Mouse (Mus musculus): ENCODE results near the gene Cacna2d3. TPM values are rescaled to one million over a fixed set of nuclear protein-coding genes. Genes with fewer than 3 reads are reported as not detected.

The Cacna2d3 gene
- polyA plus RNA-seq, 1 experiment from 2014 or later, result 0.92 TPM

DNA sequence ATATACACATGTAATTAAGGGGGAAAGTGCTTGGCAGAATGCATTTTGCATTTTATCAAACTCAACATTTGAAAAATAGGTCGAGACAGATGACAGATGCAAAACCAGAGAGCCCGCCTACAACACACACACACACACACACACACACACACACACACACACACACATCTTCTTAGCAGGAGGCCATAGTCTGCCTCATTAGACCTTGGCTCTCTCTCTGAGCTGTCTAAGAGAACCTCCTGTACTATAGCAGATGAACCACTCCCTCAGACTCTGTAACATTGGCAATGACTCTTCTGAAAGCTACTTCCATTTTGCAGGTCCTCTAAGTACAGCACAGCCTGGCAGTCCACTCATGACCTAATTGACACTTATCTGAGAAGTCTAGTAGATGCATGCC, 330.2 kb downstream of the Cacna2d3 start:
- Histone ChIP-seq H3K9me3 (ENCODE audit: control insufficient read depth, low read length) (no peaks in the 10 kb centered on the region), H3K27me3 (replicated peaks; ENCODE audit: control insufficient read depth, insufficient read depth, low read length) (no peaks in the 10 kb centered on the region), H3K4me3 (ENCODE audit: low read length) (no peak overlapping the region), H3K4me1 (ENCODE audit: control insufficient read depth, insufficient read depth, low read length) (no peaks in the 10 kb centered on the region), H3K4me2 (ENCODE audit: low read depth, low read length) (no peak overlapping the region), H3K36me3 (ENCODE audit: control insufficient read depth, insufficient read depth, low read length) (no peaks in the 10 kb centered on the region), H3K27ac (ENCODE audit: low read length) (no peak overlapping the region), H3K9ac (ENCODE audit: low read depth, low read length) (no peak overlapping the region)
- WGBS, result 83% methylated on average over 2 of the region's 2 CpGs
- ATAC-seq, result no peak

DNA sequence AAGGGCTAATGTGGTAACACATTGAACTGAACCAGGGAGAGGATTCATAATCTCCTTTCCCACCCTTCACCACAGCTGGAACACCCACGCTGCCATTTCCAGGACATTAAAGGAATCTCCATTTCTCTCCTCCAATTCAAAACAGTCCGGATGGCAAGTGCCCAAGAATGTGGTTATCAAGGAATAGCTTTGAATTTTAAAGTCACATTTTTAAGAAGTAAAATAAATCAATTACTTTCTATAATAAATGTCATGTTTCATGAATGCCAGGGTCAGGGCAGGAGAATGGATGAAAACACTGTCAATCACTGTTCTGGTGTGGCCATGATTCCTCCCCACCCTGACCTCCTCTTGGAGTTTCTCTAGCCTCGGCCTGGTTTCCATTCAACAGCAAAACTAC, 333.9 kb downstream of the Cacna2d3 start:
- Histone ChIP-seq H3K9me3 (ENCODE audit: control insufficient read depth, low read length) (no peaks in the 10 kb centered on the region), H3K27me3 (replicated peaks; ENCODE audit: control insufficient read depth, insufficient read depth, low read length) (no peaks in the 10 kb centered on the region), H3K4me1 (ENCODE audit: control insufficient read depth, insufficient read depth, low read length) (no peaks in the 10 kb centered on the region), H3K4me2 (ENCODE audit: low read depth, low read length) (no peak overlapping the region), H3K27ac (ENCODE audit: low read length) (no peak overlapping the region), H3K36me3 (ENCODE audit: control insufficient read depth, insufficient read depth, low read length) (no peaks in the 10 kb centered on the region), H3K4me3 (ENCODE audit: low read length) (no peak overlapping the region), H3K9ac (ENCODE audit: low read depth, low read length) (no peak overlapping the region)
- 71% methylated on average over 3 of the region's 3 CpGs for WGBS
- no peak for ATAC-seq

DNA sequence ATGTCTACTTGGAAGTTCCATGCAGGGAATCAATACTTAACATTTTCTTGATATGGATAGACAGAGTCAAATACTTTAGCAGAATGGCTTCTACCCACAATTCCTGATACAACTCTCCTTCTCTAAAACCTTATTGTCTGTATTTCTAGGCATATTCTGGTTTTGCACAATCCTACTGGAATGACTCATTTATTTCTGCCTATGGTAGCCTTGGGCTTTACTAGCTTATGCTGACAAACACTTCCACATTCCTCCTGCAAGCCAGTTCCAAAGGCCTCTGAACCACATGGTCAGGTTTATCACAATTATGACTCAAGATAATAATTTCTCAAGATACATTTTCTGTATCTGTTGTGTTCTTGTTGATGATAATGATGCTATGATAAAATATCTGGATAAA, 336.2 kb downstream of the Cacna2d3 start:
- Histone ChIP-seq H3K4me3 (ENCODE audit: low read length) (no peak overlapping the region), H3K27ac (ENCODE audit: low read length) (no peak overlapping the region), H3K36me3 (ENCODE audit: control insufficient read depth, insufficient read depth, low read length) (no peaks in the 10 kb centered on the region), H3K4me1 (ENCODE audit: control insufficient read depth, insufficient read depth, low read length) (no peaks in the 10 kb centered on the region), H3K27me3 (replicated peaks; ENCODE audit: control insufficient read depth, insufficient read depth, low read length) (no peaks in the 10 kb centered on the region), H3K9ac (ENCODE audit: low read depth, low read length) (no peak overlapping the region), H3K4me2 (ENCODE audit: low read depth, low read length) (no peak overlapping the region), H3K9me3 (ENCODE audit: control insufficient read depth, low read length) (no peaks in the 10 kb centered on the region)
- no peak for ATAC-seq

DNA sequence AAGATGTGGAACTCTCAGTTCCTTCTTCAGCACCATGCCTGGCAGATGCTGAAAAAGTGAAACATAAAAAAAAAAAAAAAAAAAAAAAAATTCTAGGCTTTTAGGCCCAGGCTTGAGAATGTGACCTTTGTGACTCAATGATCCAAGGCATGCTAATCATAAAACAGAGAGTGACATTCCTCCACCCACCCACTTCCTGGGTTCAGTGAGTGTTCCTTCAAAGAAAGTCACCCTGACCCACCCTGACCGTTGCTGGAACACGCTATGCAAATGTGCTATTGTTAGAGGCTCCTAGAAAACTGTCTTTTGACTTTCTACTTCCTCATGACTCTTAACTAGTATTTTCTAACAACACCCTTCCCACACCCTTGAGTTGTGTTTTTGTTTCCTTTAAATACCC, 338.9 kb downstream of the Cacna2d3 start:
- ATAC-seq, result no peak
- Histone ChIP-seq H3K27ac (ENCODE audit: low read length) (no peak overlapping the region), H3K9ac (ENCODE audit: low read depth, low read length) (no peak overlapping the region), H3K9me3 (ENCODE audit: control insufficient read depth, low read length) (no peaks in the 10 kb centered on the region), H3K4me1 (ENCODE audit: control insufficient read depth, insufficient read depth, low read length) (no peaks in the 10 kb centered on the region), H3K4me2 (ENCODE audit: low read depth, low read length) (no peak overlapping the region), H3K27me3 (replicated peaks; ENCODE audit: control insufficient read depth, insufficient read depth, low read length) (no peaks in the 10 kb centered on the region), H3K4me3 (ENCODE audit: low read length) (no peak overlapping the region), H3K36me3 (ENCODE audit: control insufficient read depth, insufficient read depth, low read length) (no peaks in the 10 kb centered on the region)
- 80% methylated on average over 2 of the region's 2 CpGs for WGBS

DNA sequence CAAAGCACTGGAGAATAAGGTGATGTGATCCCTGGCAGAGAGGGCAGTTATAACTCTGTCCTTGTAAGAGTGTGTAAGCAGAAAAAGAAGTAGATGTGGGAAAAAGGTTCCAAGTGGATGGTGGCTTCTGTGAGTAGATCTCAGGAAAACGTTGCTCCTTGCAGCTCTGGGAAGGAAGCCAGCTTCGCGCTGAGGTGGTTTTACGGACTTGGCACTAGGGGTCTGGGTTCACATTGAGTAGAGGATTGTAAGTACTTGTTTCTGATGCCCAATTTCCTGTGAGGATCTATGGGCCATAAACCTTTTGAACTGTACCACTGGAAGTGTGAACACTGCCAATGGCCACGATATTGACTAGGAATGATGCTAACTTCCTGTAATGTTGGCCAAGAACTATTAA, 354.8 kb downstream of the Cacna2d3 start:
- no peak for ATAC-seq
- WGBS, result 73% methylated on average over 5 of the region's 5 CpGs

DNA sequence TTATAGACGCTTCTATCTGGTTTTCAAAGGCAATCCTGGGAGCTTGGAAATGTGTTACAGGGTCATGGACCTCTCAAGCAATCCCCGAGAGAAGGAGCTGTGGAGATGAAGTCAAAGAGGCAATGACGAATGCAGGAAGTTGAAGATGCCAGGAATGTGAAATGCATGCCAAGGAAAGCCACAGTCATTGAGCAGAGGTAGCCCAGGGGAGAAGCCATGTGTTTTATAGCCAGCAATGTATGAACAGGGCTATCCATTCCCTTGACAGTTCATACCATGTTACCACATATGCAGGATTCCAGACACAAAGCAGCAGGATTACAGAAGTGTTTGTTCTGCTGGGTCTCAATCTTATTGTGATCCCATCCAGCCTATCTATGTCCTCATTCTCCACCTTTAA, 359.2 kb downstream of the Cacna2d3 start:
- no peak overlapping the region for H3K27ac ChIP-seq (ENCODE audit: low read length)
- H3K27me3 ChIP-seq (replicated peaks; ENCODE audit: control insufficient read depth, insufficient read depth, low read length), result no peaks in the 10 kb centered on the region
- no peak for ATAC-seq
- no peak overlapping the region for H3K4me3 ChIP-seq (ENCODE audit: low read length)
- WGBS, result 40% methylated on average over 3 of the region's 3 CpGs
- H3K36me3 ChIP-seq (ENCODE audit: control insufficient read depth, insufficient read depth, low read length), result no peaks in the 10 kb centered on the region
- no peak overlapping the region for H3K4me2 ChIP-seq (ENCODE audit: low read depth, low read length)
- H3K9me3 ChIP-seq (ENCODE audit: control insufficient read depth, low read length), result no peaks in the 10 kb centered on the region
- H3K4me1 ChIP-seq (ENCODE audit: control insufficient read depth, insufficient read depth, low read length), result no peaks in the 10 kb centered on the region
- no peak overlapping the region for H3K9ac ChIP-seq (ENCODE audit: low read depth, low read length)

More for the DNA sequence above, 354.8 kb downstream of the Cacna2d3 start:
- Histone ChIP-seq H3K36me3 (ENCODE audit: control insufficient read depth, insufficient read depth, low read length) (no peaks in the 10 kb centered on the region), H3K4me3 (ENCODE audit: low read length) (no peak overlapping the region), H3K27ac (ENCODE audit: low read length) (no peak overlapping the region), H3K4me2 (ENCODE audit: low read depth, low read length) (no peak overlapping the region), H3K27me3 (replicated peaks; ENCODE audit: control insufficient read depth, insufficient read depth, low read length) (no peaks in the 10 kb centered on the region), H3K9ac (ENCODE audit: low read depth, low read length) (no peak overlapping the region), H3K9me3 (ENCODE audit: control insufficient read depth, low read length) (no peaks in the 10 kb centered on the region), H3K4me1 (ENCODE audit: control insufficient read depth, insufficient read depth, low read length) (no peaks in the 10 kb centered on the region)

DNA sequence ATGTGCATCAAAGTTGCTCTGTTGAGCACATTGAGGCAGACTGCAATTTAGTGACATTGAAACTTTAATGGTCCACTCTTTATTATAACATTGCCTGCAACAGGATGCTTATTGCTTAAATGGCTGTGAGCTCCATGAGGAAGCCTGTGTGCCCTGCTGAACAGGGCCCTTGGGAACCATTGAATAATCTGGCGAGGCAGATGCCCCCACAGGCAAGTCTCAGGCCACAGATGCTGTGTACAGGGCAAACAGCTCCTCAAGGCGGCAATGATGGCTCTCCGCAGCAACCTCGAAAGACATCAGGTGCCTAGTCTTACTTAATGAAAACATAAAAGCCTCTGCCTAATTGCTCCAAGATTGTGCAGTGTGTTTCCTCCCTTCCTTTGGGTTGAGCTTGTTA, 371.0 kb downstream of the Cacna2d3 start:
- ATAC-seq, result no peak
- no peaks in the 10 kb centered on the region for H3K27me3 ChIP-seq (replicated peaks; ENCODE audit: control insufficient read depth, insufficient read depth, low read length)
- no peaks in the 10 kb centered on the region for H3K9me3 ChIP-seq (ENCODE audit: control insufficient read depth, low read length)
- no peak overlapping the region for H3K4me3 ChIP-seq (ENCODE audit: low read length)
- no peaks in the 10 kb centered on the region for H3K36me3 ChIP-seq (ENCODE audit: control insufficient read depth, insufficient read depth, low read length)
- H3K4me1 ChIP-seq (ENCODE audit: control insufficient read depth, insufficient read depth, low read length), result no peaks in the 10 kb centered on the region
- no peak overlapping the region for H3K27ac ChIP-seq (ENCODE audit: low read length)
- 78% methylated on average over 4 of the region's 4 CpGs for WGBS
- no peak overlapping the region for H3K9ac ChIP-seq (ENCODE audit: low read depth, low read length)
- no peak overlapping the region for H3K4me2 ChIP-seq (ENCODE audit: low read depth, low read length)

DNA sequence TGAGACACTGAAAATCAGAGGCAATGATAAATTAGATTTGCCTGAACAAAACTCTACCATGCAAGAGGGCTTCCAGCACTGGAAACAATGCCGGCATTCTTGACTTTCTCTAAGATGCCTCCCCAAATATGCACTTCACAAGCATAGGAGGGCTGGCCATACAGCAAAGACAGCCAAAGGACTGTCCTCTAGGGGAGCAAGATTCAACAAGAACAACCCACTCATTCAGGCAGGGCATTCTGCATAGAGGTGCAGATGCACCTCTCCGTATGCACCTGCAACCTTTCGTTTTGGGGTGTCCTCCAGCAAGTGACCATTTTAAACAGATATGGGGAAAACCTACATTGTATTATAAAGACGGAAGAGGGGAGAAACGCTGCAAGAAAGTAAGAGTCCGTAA, 380.1 kb downstream of the Cacna2d3 start:
- no peak overlapping the region for H3K4me2 ChIP-seq (ENCODE audit: low read depth, low read length)
- no peak overlapping the region for H3K9ac ChIP-seq (ENCODE audit: low read depth, low read length)
- no peaks in the 10 kb centered on the region for H3K36me3 ChIP-seq (ENCODE audit: control insufficient read depth, insufficient read depth, low read length)
- H3K4me3 ChIP-seq (ENCODE audit: low read length), result no peak overlapping the region
- H3K27ac ChIP-seq (ENCODE audit: low read length), result no peak overlapping the region
- ATAC-seq, result no peak
- 79% methylated on average over 6 of the region's 6 CpGs for whole genome bisulfite sequencing
- no peaks in the 10 kb centered on the region for H3K4me1 ChIP-seq (ENCODE audit: control insufficient read depth, insufficient read depth, low read length)
- no peaks in the 10 kb centered on the region for H3K27me3 ChIP-seq (replicated peaks; ENCODE audit: control insufficient read depth, insufficient read depth, low read length)
- H3K9me3 ChIP-seq (ENCODE audit: control insufficient read depth, low read length), result no peaks in the 10 kb centered on the region

DNA sequence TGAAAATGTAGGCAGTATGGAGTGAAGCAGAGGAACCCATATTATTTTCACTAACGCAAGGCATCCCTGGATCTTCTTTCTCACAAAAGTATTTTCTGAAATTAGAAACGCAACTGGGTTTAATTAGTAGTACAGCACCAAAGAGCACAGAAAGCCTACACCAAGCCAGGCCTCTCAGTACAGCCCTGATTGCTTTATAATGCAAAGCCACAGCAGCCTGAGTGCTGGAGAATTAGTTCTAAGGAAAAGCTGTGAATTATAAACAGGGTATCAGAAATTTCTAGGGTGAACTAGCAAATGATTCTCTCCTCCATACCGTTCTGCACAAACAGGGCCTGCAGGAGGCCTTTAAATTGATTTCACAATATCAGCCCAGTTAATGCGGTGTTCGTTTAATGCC, 380.9 kb downstream of the Cacna2d3 start:
- H3K9ac ChIP-seq (ENCODE audit: low read depth, low read length), result no peak overlapping the region
- no peaks in the 10 kb centered on the region for H3K36me3 ChIP-seq (ENCODE audit: control insufficient read depth, insufficient read depth, low read length)
- no peak for ATAC-seq
- H3K27me3 ChIP-seq (replicated peaks; ENCODE audit: control insufficient read depth, insufficient read depth, low read length), result no peaks in the 10 kb centered on the region
- no peak overlapping the region for H3K4me2 ChIP-seq (ENCODE audit: low read depth, low read length)
- WGBS, result 73% methylated on average over 5 of the region's 5 CpGs
- H3K4me1 ChIP-seq (ENCODE audit: control insufficient read depth, insufficient read depth, low read length), result no peaks in the 10 kb centered on the region
- no peak overlapping the region for H3K4me3 ChIP-seq (ENCODE audit: low read length)
- H3K9me3 ChIP-seq (ENCODE audit: control insufficient read depth, low read length), result no peaks in the 10 kb centered on the region
- no peak overlapping the region for H3K27ac ChIP-seq (ENCODE audit: low read length)

DNA sequence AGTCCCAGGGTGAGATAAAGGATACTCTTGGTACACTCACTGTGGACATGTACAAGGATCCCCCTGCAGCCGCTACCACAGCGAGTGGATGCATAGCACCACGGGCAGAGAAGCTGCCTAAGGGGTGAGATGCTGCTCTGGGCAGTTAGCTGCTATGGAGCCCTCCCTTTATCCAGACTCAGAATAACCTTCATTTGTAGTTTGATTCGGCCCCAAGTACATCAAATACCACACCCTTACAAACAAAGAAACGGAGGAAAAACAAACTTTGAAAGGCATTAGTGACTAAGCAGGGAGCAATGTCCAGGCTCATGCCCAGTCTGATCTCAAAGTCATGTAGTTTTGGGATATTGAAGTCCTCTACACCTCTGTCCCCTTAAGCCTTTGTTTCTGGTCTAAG, 386.8 kb downstream of the Cacna2d3 start:
- no peak overlapping the region for H3K4me3 ChIP-seq (ENCODE audit: low read length)
- H3K4me1 ChIP-seq (ENCODE audit: control insufficient read depth, insufficient read depth, low read length), result no peaks in the 10 kb centered on the region
- no peaks in the 10 kb centered on the region for H3K9me3 ChIP-seq (ENCODE audit: control insufficient read depth, low read length)
- no peaks in the 10 kb centered on the region for H3K36me3 ChIP-seq (ENCODE audit: control insufficient read depth, insufficient read depth, low read length)
- H3K4me2 ChIP-seq (ENCODE audit: low read depth, low read length), result no peak overlapping the region
- WGBS, result 77% methylated on average over 5 of the region's 5 CpGs
- H3K9ac ChIP-seq (ENCODE audit: low read depth, low read length), result no peak overlapping the region
- no peak overlapping the region for H3K27ac ChIP-seq (ENCODE audit: low read length)
- H3K27me3 ChIP-seq (replicated peaks; ENCODE audit: control insufficient read depth, insufficient read depth, low read length), result no peaks in the 10 kb centered on the region
- no peak for ATAC-seq

Measured in intestine, embryonic 16.5 days (tissue).